Mouse (Mus musculus): ENCODE data around the gene Cpe. TPM values are rescaled to one million over a fixed set of nuclear protein-coding genes. Genes with fewer than 3 reads are reported as not detected.

The Cpe gene
- total RNA-seq, 2 experiments from 2014 or later, result 1,948 to 2,026 TPM

DNA sequence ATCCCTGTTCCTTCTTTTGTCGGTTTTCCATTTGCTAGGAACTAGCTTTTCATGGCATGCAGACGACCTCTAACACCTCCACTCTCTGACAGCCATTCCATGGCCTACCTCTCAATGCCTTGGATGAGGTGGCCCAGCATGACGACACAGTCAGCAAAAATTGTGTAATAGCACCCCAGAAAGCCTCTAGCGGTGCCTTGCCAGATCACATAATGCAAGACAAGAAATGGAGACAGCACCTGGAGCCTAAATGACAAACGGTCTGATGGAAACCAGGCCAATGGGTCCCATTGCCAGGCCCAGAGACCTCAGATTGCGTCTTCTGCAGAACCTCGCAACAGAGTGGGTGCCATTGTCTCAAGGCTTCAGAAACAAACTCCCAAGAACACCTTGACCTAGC lies 19.6 kb upstream of the Cpe start:
- intact Hi-C loops (cut with DNase I), result no loop called here
- H3K4me3 ChIP-seq, result no peak overlapping the region
- H3K27ac ChIP-seq, result no peak overlapping the region
- TF ChIP-seq CTCF (IDR thresholded peaks at IDR 0.05), result no peak
- DNase-seq (ENCODE audit: extremely low spot score in 1 of 2, low spot score in 2 of 2), result no peak

GRCm38 (mm10) chr8:64711544-64711943 lies 18.7 kb upstream of the Cpe start:
- H3K4me3 ChIP-seq, result no peak overlapping the region
- no peak for TF ChIP-seq CTCF (IDR thresholded peaks at IDR 0.05)
- DNase-seq (ENCODE audit: extremely low spot score in 1 of 2, low spot score in 2 of 2), result no peak
- intact Hi-C loops (cut with DNase I), result no loop called here
- H3K27ac ChIP-seq, result no peak overlapping the region

DNA sequence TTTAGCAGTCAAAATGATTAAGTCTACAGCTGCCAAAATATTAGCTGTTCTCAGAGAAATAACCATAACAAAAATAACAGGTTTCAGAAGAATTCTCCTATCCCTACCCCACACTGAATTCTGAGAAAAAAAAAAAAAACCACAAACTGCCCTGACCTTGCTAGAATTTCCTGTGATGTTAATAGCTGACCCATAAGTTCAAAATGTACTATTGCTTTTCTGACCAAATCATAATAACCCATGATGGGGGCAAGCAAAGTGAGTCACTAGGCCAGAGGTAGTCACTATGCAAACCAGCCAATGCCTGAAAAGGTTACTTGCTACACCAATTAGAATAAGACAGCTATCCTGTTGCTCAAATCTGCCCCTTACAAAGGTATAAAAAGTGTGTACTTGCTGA lies 14.6 kb upstream of the Cpe start:
- intact Hi-C loops (cut with DNase I), result no loop called here
- no peak overlapping the region for H3K4me3 ChIP-seq
- DNase-seq (ENCODE audit: extremely low spot score in 1 of 2, low spot score in 2 of 2), result no peak
- no peak for TF ChIP-seq CTCF (IDR thresholded peaks at IDR 0.05)
- H3K27ac ChIP-seq, result no peak overlapping the region

DNA sequence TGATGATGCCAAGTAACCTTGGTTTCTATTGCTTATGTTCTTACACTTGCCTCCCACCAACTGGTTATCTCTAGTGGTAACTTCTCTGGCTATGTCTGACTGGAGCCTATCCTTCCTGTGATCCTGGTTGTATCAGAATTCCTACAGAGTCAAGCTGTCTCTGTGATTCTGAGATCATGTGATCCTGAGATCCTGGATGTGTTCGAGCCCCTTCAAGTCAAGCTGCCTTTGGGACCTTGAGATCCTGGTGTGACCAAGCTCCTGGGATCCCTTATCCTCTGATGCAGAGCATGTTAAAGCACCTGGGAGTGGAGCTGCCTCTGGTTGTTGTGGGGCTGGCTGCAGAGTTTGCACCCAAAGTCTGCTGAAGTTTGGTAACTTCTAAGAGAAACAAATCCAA lies 10.3 kb upstream of the Cpe start:
- Histone ChIP-seq H3K4me3 (no peak overlapping the region), H3K27ac (no peak overlapping the region)
- no peak for TF ChIP-seq CTCF (IDR thresholded peaks at IDR 0.05)
- intact Hi-C loops (cut with DNase I), result no loop called here
- no peak for DNase-seq (ENCODE audit: extremely low spot score in 1 of 2, low spot score in 2 of 2)

DNA sequence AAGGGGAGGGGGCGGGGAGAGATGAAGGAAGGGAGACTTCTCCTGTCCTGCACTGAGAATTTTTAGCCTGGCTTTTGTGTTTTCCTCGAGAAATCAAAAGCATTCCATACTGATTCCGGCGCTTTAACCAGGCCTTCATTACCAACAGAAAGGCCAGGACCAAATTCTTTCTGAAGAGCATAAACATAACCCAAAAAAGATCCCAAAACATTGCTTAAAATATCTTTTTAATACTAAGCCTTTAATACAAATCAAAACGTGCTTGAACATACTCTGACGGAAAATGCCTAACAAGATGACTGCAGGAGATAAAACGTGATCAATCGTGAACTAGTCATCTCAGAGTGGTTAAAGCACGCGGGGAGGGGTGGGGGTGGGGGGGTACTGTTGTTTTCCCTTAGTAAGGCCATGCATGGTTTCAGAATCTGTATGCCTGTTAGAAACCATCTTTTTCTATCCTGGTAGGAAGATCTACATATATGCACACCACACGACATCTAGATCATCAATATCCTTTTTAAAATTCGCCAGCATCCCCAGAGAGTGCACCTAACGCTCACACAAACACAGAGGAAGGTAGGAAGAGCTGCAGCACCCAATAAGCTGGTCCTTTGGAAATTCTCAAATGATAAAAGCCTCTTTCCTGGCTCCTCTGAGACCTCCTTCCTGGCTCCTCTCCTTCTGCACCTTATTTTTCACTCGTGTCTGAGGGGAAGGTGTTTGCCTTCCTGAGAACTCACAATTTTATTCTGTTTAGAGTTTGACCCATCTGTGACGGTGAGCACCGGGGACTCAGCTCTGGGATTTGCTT lies 1.1 kb downstream of the Cpe start:
- intact Hi-C loops (cut with DNase I), result loop anchor here (1.0 to 10.0 kb wide), 4 partner anchors 33 to 667 kb away; no protein-coding TSS in a partner anchor
- DNase-seq (ENCODE audit: extremely low spot score in 1 of 2, low spot score in 2 of 2), result no peak
- H3K27ac ChIP-seq, result peak overlapping the region; percentile 99
- peak overlapping the region; percentile 89 for H3K4me3 ChIP-seq
- no peak for TF ChIP-seq CTCF (IDR thresholded peaks at IDR 0.05)

- intact Hi-C loops (cut with DNase I), result loop anchor here (2.0 to 10.0 kb wide), 2 partner anchors 250 to 666 kb away; no protein-coding TSS in a partner anchor
- Histone ChIP-seq H3K4me3 (peak overlapping the region; percentile 89), H3K27ac (peak overlapping the region; percentile 99)
- no peak for TF ChIP-seq CTCF (IDR thresholded peaks at IDR 0.05)
- no peak for DNase-seq (ENCODE audit: extremely low spot score in 1 of 2, low spot score in 2 of 2)
Observed at GRCm38 (mm10) chr8:64690845-64691244, 2.0 kb downstream of the Cpe start.

DNA sequence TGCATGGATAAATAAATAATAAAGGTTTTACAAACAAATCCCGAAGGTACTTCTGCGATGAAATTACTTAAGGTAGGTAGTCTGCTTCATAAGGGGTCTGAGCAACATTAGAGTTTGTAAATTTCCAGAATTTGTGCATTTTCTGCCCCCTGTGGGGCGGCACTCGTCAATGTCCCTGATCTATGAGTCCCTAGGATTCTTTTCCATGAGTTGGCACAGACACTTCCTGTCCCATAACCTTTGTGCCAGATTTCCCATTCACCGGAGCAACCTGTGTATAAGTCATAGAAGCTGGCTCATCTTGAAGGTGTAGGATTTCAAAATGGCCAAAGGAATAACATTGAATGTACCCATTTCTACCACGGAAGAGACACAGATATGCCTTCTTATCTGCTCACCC lies 2.5 kb downstream of the Cpe start:
- no peak; the same call in 1 of the 2 replicates for TF ChIP-seq CTCF (IDR thresholded peaks at IDR 0.05)
- Histone ChIP-seq H3K27ac (peak overlapping the region; percentile 99), H3K4me3 (peak overlapping the region; percentile 89)
- no peak for DNase-seq (ENCODE audit: extremely low spot score in 1 of 2, low spot score in 2 of 2)
- intact Hi-C loops (cut with DNase I), result loop anchor here (2.0 to 10.0 kb wide), 2 partner anchors 250 to 666 kb away; no protein-coding TSS in a partner anchor

- H3K4me3 ChIP-seq, result no peak overlapping the region
- TF ChIP-seq CTCF (IDR thresholded peaks at IDR 0.05), result no peak
- intact Hi-C loops (cut with DNase I), result no loop called here
Observed at GRCm38 (mm10) chr8:64688741-64689140, 4.1 kb downstream of the Cpe start.

GRCm38 (mm10) chr8:64688161-64688560 lies 4.7 kb downstream of the Cpe start:
- no peak for DNase-seq (ENCODE audit: extremely low spot score in 1 of 2, low spot score in 2 of 2)
- no peak for TF ChIP-seq CTCF (IDR thresholded peaks at IDR 0.05)
- no peak overlapping the region for H3K4me3 ChIP-seq
- H3K27ac ChIP-seq, result peak overlapping the region; percentile 21; the same call in 1 of the 2 replicates
- intact Hi-C loops (cut with DNase I), result no loop called here

More at GRCm38 (mm10) chr8:64688741-64689140, 4.1 kb downstream of the Cpe start:
- no peak for DNase-seq (ENCODE audit: extremely low spot score in 1 of 2, low spot score in 2 of 2)
- H3K27ac ChIP-seq, result peak overlapping the region; percentile 40; the same call in 1 of the 2 replicates

- TF ChIP-seq CTCF (IDR thresholded peaks at IDR 0.05), result no peak
- H3K4me3 ChIP-seq, result no peak overlapping the region
- no peak for DNase-seq (ENCODE audit: extremely low spot score in 1 of 2, low spot score in 2 of 2)
- no peak overlapping the region for H3K27ac ChIP-seq
- intact Hi-C loops (cut with DNase I), result no loop called here
Observed at GRCm38 (mm10) chr8:64682501-64682900, 10.4 kb downstream of the Cpe start.

DNA sequence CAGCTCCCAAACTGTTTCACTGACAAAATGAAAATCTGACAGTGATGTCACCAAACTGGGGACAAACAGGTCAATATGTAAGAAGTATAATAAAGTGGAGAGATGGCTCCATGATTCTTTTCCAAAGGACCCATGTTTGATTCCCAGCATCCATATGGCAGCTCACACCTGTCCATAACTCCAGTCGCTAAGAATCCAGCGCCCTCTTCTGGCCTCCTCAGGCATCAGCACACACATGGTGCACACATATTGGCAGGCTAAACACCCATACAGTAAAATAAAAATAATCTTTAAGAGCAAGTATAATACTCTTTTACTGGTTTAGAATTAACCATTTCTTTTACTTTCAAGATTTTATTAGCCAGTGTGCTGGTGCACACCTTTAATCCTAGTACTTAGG lies 16.5 kb downstream of the Cpe start:
- no peak for DNase-seq (ENCODE audit: extremely low spot score in 1 of 2, low spot score in 2 of 2)
- intact Hi-C loops (cut with DNase I), result no loop called here
- peak; percentile 16 for TF ChIP-seq CTCF (IDR thresholded peaks at IDR 0.05)
- no peak overlapping the region for H3K4me3 ChIP-seq
- no peak overlapping the region for H3K27ac ChIP-seq

DNA sequence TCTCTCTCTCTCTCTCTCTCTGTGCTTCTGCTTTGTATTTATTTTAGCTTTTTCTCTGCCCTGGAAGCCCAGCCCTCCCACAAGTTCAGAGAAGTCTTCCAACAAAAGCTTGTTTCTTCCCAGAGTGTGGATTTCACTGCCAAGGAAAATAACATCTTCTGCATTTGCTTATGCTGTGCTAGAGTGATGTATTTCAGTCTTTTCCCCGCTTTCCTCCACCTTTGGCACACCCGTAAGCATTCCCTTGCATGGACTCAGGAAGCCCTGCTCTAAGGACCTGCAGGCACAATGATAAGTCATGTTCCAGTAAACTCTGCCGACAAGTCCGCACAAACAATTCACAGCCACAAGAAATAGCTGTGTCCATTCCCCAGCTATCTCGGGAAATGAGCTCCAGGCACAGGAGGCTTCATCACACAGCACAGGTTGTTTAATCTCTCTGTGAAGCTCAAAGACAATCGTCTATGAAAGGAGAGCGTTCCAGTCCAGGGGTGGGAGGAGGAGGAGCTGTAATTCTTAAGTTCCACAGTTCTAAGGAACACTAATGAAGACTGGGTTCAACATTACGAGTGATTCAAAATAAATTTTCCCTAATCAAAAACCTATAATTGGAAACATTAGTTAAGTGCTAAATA lies 17.8 kb downstream of the Cpe start:
- TF ChIP-seq CTCF (IDR thresholded peaks at IDR 0.05), result no peak
- Histone ChIP-seq H3K4me3 (no peak overlapping the region), H3K27ac (peak overlapping the region; percentile 66)
- no peak for DNase-seq (ENCODE audit: extremely low spot score in 1 of 2, low spot score in 2 of 2)
- intact Hi-C loops (cut with DNase I), result no loop called here

Data from left cerebral cortex, adult 2 months (tissue).